Mouse (Mus musculus) right cerebral cortex, adult 2 months (tissue): ENCODE data around the gene Lad1.
A peak's percentile ranks its signal among the peaks of the same experiment; 100 is the strongest.

Experiments used
- DNase-seq, 2 experiments: peaks; one replicate each; pipeline ENCODE4 v3.0.0; 2021 to 2022; ENCODE audit warnings: low spot score in 2 of 2

Gene Lad1

GRCm38 (mm10) chr1:135807546-135807945, 10.9 kb upstream of the Lad1 start:
- no peak for DNase-seq

- DNase-seq: no peak
Observed at GRCm38 (mm10) chr1:135810180-135810579, 8.2 kb upstream of the Lad1 start.

- peak; percentile 82 to 85 for DNase-seq
Observed at GRCm38 (mm10) chr1:135811016-135811646, 7.3 kb upstream of the Lad1 start.

GRCm38 (mm10) chr1:135812205-135812604, 6.2 kb upstream of the Lad1 start:
- DNase-seq: no peak

- no peak for DNase-seq
Observed at GRCm38 (mm10) chr1:135812618-135813017, 5.8 kb upstream of the Lad1 start.

- peak in 1 of 2 experiments; percentile 23 for DNase-seq
Observed at GRCm38 (mm10) chr1:135813071-135813470, 5.3 kb upstream of the Lad1 start.

GRCm38 (mm10) chr1:135813687-135814395, 4.6 kb upstream of the Lad1 start:
- DNase-seq: no peak

GRCm38 (mm10) chr1:135814531-135814930, 3.9 kb upstream of the Lad1 start:
- no peak for DNase-seq

GRCm38 (mm10) chr1:135817595-135817994, 803 bp upstream of the Lad1 start:
- no peak for DNase-seq

- no peak for DNase-seq
Observed at GRCm38 (mm10) chr1:135820071-135820470, 1.7 kb downstream of the Lad1 start.

- peak in 1 of 2 experiments; percentile 15 for DNase-seq
Observed at GRCm38 (mm10) chr1:135820736-135821364, 2.5 kb downstream of the Lad1 start.

GRCm38 (mm10) chr1:135821780-135822179, 3.4 kb downstream of the Lad1 start:
- no peak for DNase-seq

- DNase-seq: peak; percentile 49 to 56
Observed at GRCm38 (mm10) chr1:135828918-135829317, 10.5 kb downstream of the Lad1 start.

GRCm38 (mm10) chr1:135834206-135834859, 15.9 kb downstream of the Lad1 start:
- no peak for DNase-seq

GRCm38 (mm10) chr1:135834983-135835382, 16.6 kb downstream of the Lad1 start:
- DNase-seq: no peak

GRCm38 (mm10) chr1:135835716-135836483, 17.5 kb downstream of the Lad1 start, which contains the start of gene Tnnt2:
Gene Tnnt2, plus strand, starts transcription at chr1:135836354.
- no peak for DNase-seq

GRCm38 (mm10) chr1:135838626-135839025, 20.2 kb downstream of the Lad1 start:
- no peak for DNase-seq

- no peak for DNase-seq
Observed at GRCm38 (mm10) chr1:135839065-135839464, 20.7 kb downstream of the Lad1 start.

- peak; percentile 25 to 28 for DNase-seq
Observed at GRCm38 (mm10) chr1:135840675-135841395, 22.4 kb downstream of the Lad1 start.

- no peak for DNase-seq
Observed at GRCm38 (mm10) chr1:135843519-135844262, 25.3 kb downstream of the Lad1 start.
